Mouse (Mus musculus): ENCODE data around the gene Krtap5-5. TPM values are rescaled to one million over a fixed set of nuclear protein-coding genes. Genes with fewer than 3 reads are reported as not detected.

Krtap5-5 gene
- not detected in 2 replicates for polyA plus RNA-seq (2012; rRNA removed)

DNA sequence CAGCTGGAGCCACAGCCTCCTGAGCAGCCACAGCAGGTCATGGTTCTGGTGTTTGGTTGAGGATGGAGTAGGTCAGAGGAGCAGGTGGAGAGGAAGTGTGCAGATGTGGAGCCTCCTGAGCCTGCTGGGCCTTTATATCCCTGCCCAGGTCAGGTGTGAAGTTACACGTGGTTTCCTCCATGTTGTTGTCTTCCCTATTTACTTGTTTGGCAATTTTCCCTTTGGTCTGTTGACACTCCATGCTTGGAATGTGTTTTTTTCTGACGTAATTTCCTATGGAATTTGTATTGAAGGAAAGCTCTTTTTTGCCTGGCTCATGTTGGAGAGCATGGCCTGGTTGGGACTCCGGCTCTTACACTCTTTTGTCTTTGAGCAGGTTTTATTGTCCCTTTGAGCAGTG lies at the start of gene Krtap5-5:
Krtap5-5 (minus strand) TSS at position 101 of the 400 bp plus-strand sequence.

DNA sequence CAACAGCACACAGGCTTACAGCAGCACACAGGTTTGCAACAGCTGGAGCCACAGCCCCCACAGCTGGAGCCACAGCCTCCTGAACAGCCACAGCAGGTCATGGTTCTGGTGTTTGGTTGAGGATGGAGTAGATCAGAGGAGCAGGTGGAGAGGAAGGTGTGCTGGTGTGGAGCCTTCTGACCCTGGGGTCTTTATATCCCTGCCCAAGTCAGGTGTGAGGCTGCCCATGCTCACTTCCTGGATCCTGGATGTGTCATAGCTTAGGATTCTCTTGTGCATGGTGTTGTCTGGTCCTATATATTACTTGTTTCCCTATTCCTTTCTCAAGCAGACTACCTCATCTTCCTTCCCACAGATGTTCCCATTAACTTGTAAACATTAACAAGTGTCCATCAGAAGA lies 44.5 kb upstream of the Krtap5-5 start, which contains the start of gene Gm4559:
Gm4559 (minus strand) TSS at position 101 of the 400 bp plus-strand sequence.

DNA sequence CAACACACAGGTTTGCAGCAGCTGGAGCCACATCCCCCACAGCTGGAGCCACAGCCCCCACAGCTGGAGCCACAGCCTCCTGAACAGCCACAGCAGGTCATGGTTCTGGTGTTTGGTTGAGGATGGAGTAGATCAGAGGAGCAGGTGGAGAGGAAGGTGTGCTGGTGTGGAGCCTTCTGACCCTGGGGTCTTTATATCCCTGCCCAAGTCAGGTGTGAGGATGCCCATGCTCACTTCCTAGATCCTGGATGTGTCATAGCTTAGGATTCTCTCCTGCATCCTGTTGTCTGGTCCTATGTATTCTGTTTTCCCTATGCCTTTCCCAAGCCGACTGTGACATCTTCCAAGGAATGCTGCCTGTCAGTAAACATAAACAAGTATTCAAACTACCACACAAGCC lies 28.5 kb upstream of the Krtap5-5 start, which contains the start of gene Gm2431:
Gm2431 (minus strand) TSS at position 101 of the 400 bp plus-strand sequence.

DNA sequence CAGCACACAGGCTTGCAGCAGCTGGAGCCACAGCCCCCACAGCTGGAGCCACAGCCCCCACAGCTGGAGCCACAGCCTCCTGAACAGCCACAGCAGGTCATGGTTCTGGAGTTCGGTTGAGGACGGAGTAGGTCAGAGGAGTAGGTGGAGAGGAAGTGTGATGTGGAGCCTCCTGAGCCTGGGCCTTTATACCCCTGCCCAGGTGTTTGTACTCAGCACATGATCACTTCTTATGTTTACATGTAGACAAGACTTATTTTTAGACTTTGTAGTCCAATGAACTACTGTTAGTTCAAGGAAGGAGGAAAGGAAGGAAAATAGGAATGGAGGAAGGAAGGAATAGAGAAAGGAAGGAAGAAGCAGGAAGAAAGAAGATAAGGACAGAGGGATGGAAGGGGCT lies 11.2 kb upstream of the Krtap5-5 start, which contains the start of gene Gm40460:
Gm40460 (minus strand) TSS at position 101 of the 400 bp plus-strand sequence.

DNA sequence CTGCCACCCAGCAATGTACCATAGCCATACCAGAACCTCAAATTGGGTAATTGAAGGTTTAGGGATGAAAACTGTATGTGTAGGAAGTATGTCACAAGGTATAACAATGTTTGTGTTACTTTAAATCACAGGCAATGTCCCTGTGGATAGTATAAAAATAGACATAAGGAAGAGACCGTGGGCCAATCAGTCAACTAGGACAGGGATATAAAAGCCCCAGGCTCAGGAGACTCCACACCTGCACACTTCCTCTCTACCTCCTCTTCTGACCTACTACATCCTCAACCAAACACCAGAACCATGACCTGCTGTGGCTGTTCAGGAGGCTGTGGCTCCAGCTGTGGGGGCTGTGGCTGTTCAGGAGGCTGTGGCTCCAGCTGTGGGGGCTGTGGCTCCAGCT lies 18.2 kb downstream of the Krtap5-5 start, which contains the start of gene Gm7579:
Gm7579 (plus strand) TSS at position 301 of the 400 bp plus-strand sequence.

DNA sequence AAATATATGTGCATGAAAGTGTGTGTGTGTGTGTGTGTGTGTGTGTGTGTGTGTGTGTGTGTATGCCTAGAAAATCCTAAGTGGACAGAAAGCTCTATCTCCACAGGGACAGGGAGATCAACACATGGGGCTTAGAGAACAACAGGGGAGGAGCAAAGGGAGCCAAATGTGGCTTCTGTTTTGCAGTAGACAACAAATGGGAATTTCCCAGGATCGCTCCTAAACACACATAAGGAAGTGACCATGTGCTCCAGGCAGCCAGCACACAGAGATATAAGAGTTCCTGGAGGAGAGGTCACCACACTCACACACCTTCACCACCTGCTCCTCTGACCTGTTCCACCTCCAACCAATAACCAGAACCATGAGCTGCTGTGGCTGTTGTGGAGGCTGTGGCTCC lies 28.7 kb downstream of the Krtap5-5 start, which contains the start of gene Krtap5-3:
Krtap5-3 (plus strand) TSS at position 301 of the 400 bp plus-strand sequence.

DNA sequence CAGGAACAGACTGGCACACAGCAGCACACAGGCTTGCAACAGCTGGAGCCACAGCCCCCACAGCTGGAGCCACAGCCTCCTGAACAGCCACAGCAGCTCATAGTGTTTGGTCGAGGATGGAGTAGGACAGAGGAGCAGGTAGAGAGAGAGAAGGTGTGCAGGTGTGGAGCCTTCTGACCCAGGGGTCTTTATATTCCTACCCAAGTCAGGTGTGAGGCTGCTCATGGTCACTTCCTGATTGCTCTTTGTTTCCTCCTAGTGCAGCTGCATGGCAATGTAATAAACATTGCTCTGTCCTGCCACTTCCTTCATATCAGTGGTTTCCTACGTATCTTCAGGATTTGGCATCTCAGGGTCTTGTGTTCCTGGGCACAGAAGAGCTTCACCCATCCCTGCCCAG lies 39.5 kb downstream of the Krtap5-5 start, which contains the start of gene Gm10153:
Gm10153 (minus strand) TSS at position 101 of the 400 bp plus-strand sequence.

Other genes starting within 250 kb of the Krtap5-5 start
- gene Mob2, start 168.9 kb downstream of the Krtap5-5 start, polyA plus RNA-seq (2012; rRNA removed): 27.5 and 29.5 TPM in 2 replicates
- 3.0 and 6.7 TPM in 2 replicates for gene Dusp8, start 134.1 kb downstream of the Krtap5-5 start, polyA plus RNA-seq (2012; rRNA removed)
- not detected in 2 replicates for gene Gm45618, start 109.2 kb downstream of the Krtap5-5 start, polyA plus RNA-seq (2012; rRNA removed)
- not detected in 2 replicates for gene Gm39115, start 93.9 kb downstream of the Krtap5-5 start, polyA plus RNA-seq (2012; rRNA removed)
- not detected in 2 replicates for gene Gm45337, start 85.4 kb downstream of the Krtap5-5 start, polyA plus RNA-seq (2012; rRNA removed)
- not detected in 2 replicates for gene Gm29735, start 72.9 kb downstream of the Krtap5-5 start, polyA plus RNA-seq (2012; rRNA removed)
- gene Gm4553, start 64.2 kb downstream of the Krtap5-5 start, polyA plus RNA-seq (2012; rRNA removed): not detected in 2 replicates
- gene Krtap5-2, start 54.0 kb downstream of the Krtap5-5 start, polyA plus RNA-seq (2012; rRNA removed): not detected in 2 replicates
- not detected in 2 replicates for gene Gm10153, start 39.6 kb downstream of the Krtap5-5 start, polyA plus RNA-seq (2012; rRNA removed)
- gene Krtap5-3, start 28.6 kb downstream of the Krtap5-5 start, polyA plus RNA-seq (2012; rRNA removed): not detected in 2 replicates
- gene Gm7579, start 18.1 kb downstream of the Krtap5-5 start, polyA plus RNA-seq (2012; rRNA removed): not detected in 2 replicates
- not detected in 2 replicates for gene Gm40460, start 11.1 kb upstream of the Krtap5-5 start, polyA plus RNA-seq (2012; rRNA removed)
- gene Gm2431, start 28.4 kb upstream of the Krtap5-5 start, polyA plus RNA-seq (2012; rRNA removed): not detected in 2 replicates
- gene Gm4559, start 44.4 kb upstream of the Krtap5-5 start, polyA plus RNA-seq (2012; rRNA removed): not detected in 2 replicates
- not detected in 2 replicates for gene Krtap5-1, start 67.1 kb upstream of the Krtap5-5 start, polyA plus RNA-seq (2012; rRNA removed)
- not detected in 2 replicates for gene Krtap5-4, start 73.6 kb upstream of the Krtap5-5 start, polyA plus RNA-seq (2012; rRNA removed)
- gene Ifitm10, start 143.8 kb upstream of the Krtap5-5 start, polyA plus RNA-seq (2012; rRNA removed): 22.3 and 31.2 TPM in 2 replicates
- not detected in 2 replicates for gene Gm49369, start 152.7 kb upstream of the Krtap5-5 start, polyA plus RNA-seq (2012; rRNA removed)
- gene Ctsd, start 158.1 kb upstream of the Krtap5-5 start, polyA plus RNA-seq (2012; rRNA removed): 387 and 475 TPM in 2 replicates
- 608 and 659 TPM in 2 replicates for gene Syt8, start 204.9 kb upstream of the Krtap5-5 start, polyA plus RNA-seq (2012; rRNA removed)
- gene Tnni2, start 211.8 kb upstream of the Krtap5-5 start, polyA plus RNA-seq (2012; rRNA removed): 22.6 and 28.4 TPM in 2 replicates
- 48.6 and 56.0 TPM in 2 replicates for gene Lsp1, start 230.8 kb upstream of the Krtap5-5 start, polyA plus RNA-seq (2012; rRNA removed)